Mouse (Mus musculus): Measurements from ENCODE around the gene Txnip.

The Txnip gene

GRCm38 (mm10) chr3:96566661-96567450, 9.1 kb downstream of the Txnip start:
- no peak for ATAC-seq (ENCODE audit: insufficient number of reproducible peaks, low FRiP score, low TSS enrichment)

GRCm38 (mm10) chr3:96568605-96569004, 10.8 kb downstream of the Txnip start:
- no peak for ATAC-seq (ENCODE audit: insufficient number of reproducible peaks, low FRiP score, low TSS enrichment)

GRCm38 (mm10) chr3:96569506-96569905, 11.7 kb downstream of the Txnip start:
- no peak for ATAC-seq (ENCODE audit: insufficient number of reproducible peaks, low FRiP score, low TSS enrichment)

- ATAC-seq (ENCODE audit: insufficient number of reproducible peaks, low FRiP score, low TSS enrichment) = no peak
Observed at GRCm38 (mm10) chr3:96569966-96570605, 12.3 kb downstream of the Txnip start.

- ATAC-seq (ENCODE audit: insufficient number of reproducible peaks, low FRiP score, low TSS enrichment) = no peak
Observed at GRCm38 (mm10) chr3:96570643-96571042, 12.9 kb downstream of the Txnip start.

GRCm38 (mm10) chr3:96571336-96571735, 13.6 kb downstream of the Txnip start:
- no peak for ATAC-seq (ENCODE audit: insufficient number of reproducible peaks, low FRiP score, low TSS enrichment)

GRCm38 (mm10) chr3:96571896-96572698, 14.3 kb downstream of the Txnip start:
- no peak for ATAC-seq (ENCODE audit: insufficient number of reproducible peaks, low FRiP score, low TSS enrichment)

- ATAC-seq (ENCODE audit: insufficient number of reproducible peaks, low FRiP score, low TSS enrichment) = no peak
Observed at GRCm38 (mm10) chr3:96573611-96574511, 16.1 kb downstream of the Txnip start.

GRCm38 (mm10) chr3:96575272-96575984, 17.7 kb downstream of the Txnip start:
- ATAC-seq (ENCODE audit: insufficient number of reproducible peaks, low FRiP score, low TSS enrichment) = no peak

- ATAC-seq (ENCODE audit: insufficient number of reproducible peaks, low FRiP score, low TSS enrichment) = no peak
Observed at GRCm38 (mm10) chr3:96576005-96576658, 18.4 kb downstream of the Txnip start.

GRCm38 (mm10) chr3:96576690-96577541, 19.2 kb downstream of the Txnip start, which contains the start of gene Gm16253:
TSS of gene Gm16253 (plus strand) at chr3:96576984.
- peak; percentile 90 for ATAC-seq (ENCODE audit: insufficient number of reproducible peaks, low FRiP score, low TSS enrichment)

- no peak for ATAC-seq (ENCODE audit: insufficient number of reproducible peaks, low FRiP score, low TSS enrichment)
Observed at GRCm38 (mm10) chr3:96577566-96577965, 19.8 kb downstream of the Txnip start.

- ATAC-seq (ENCODE audit: insufficient number of reproducible peaks, low FRiP score, low TSS enrichment) = no peak
Observed at GRCm38 (mm10) chr3:96578561-96579238, 20.9 kb downstream of the Txnip start.

GRCm38 (mm10) chr3:96579239-96579750, 21.5 kb downstream of the Txnip start:
- no peak for ATAC-seq (ENCODE audit: insufficient number of reproducible peaks, low FRiP score, low TSS enrichment)

GRCm38 (mm10) chr3:96579885-96580454, 22.2 kb downstream of the Txnip start:
- peak; percentile 82 for ATAC-seq (ENCODE audit: insufficient number of reproducible peaks, low FRiP score, low TSS enrichment)

GRCm38 (mm10) chr3:96581141-96581540, 23.4 kb downstream of the Txnip start:
- ATAC-seq (ENCODE audit: insufficient number of reproducible peaks, low FRiP score, low TSS enrichment) = no peak

Measured in cerebellum, adult (tissue).